Mouse (Mus musculus) liver, embryonic 14.5 days (tissue): ENCODE results near the gene Gpr179.

Experiments used
- CTCF ChIP-seq: IDR thresholded peaks from 2 replicates; pipeline ENCODE4 v1.5.1; 2016; ENCODE audit warnings: antibody characterized with exemption, low read depth, control low read depth
- EP300 ChIP-seq: IDR thresholded peaks from 2 replicates; pipeline ENCODE4 v1.6.1; 2016; ENCODE audit warnings: antibody characterized with exemption, low read depth

- TF ChIP-seq EP300 (no peak), CTCF (no peak)
These were observed 13.7 kb upstream of the Gpr179 start for GRCm38 (mm10) chr11:97365556-97365955.
